Mouse (Mus musculus) spleen, adult 2 months (tissue): ENCODE measurements at regions not wholly inside any gene's neighbourhood (a gene's known extent, or its start where the extent isn't known, plus 50 kb on each side); places are given as distances from the start of the nearest gene placed in this dataset.

ENCODE experiments used
- CTCF ChIP-seq: fragments of 200-500 bp; IDR thresholded peaks from 2 replicates; pipeline ENCODE4 v1.5.1; 2011; ENCODE audit warnings: mild to moderate bottlenecking, inconsistent platforms; ENCODE audit not compliant: insufficient read depth, insufficient read length, insufficient replicate concordance; ENCODE audit errors: extremely low read depth
- POLR2A ChIP-seq: fragments of 200-500 bp; IDR thresholded peaks from 2 replicates; pipeline ENCODE4 v1.6.1; 2011; ENCODE audit warnings: low read depth, low read length, inconsistent platforms

DNA sequence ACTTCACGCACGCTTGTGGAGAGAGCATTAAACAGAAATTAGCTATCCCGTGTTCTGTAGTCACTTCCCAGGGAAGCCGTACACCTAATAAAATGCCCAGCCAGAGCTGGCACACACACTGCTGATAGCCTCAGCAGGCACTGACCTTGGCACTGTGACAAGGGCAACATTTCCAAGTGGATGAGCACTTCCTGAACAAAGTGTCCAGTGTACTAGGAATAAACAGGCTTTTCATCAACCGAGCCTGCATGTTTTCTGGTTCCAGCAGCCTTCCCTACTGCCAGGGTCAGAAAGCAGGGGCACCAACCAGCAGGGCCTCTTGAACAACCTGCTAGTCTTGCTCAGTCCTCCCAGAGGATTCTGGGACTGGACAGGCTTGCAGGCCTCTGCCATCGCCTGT is 74.3 kb upstream of the Armc2 start:
- TF ChIP-seq CTCF (no peak), POLR2A (no peak)
